Mouse (Mus musculus): ENCODE results near the gene Wdr54.

- TF ChIP-seq CTCF (IDR thresholded peaks at IDR 0.05; ENCODE audit: low read depth) (no peak), EP300 (IDR thresholded peaks at IDR 0.05; ENCODE audit: low read depth) (no peak)
Observed at GRCm38 (mm10) chr6:83151721-83152120, 4.5 kb downstream of the Wdr54 start.

All from heart, postnatal 0 days (tissue).